Mouse (Mus musculus) cerebellum, adult 2 months (tissue): ENCODE measurements around the gene Timp3.

Experiments
- CTCF ChIP-seq: fragments of 200-500 bp; IDR thresholded peaks from 2 replicates; pipeline ENCODE4 v1.5.1; 2011; ENCODE audit warnings: low read depth, mild to moderate bottlenecking, control low read depth, low read length, moderate library complexity, borderline replicate concordance; ENCODE audit not compliant: insufficient read depth
- POLR2A ChIP-seq: fragments of 200-500 bp; IDR thresholded peaks from 2 replicates; pipeline ENCODE4 v1.6.1; 2011; ENCODE audit warnings: low read length, control low read depth, borderline replicate concordance; ENCODE audit not compliant: insufficient read depth

- no peak for TF ChIP-seq CTCF
- TF ChIP-seq POLR2A, result no peak
These were observed 88.6 kb downstream of the Timp3 start for GRCm38 (mm10) chr10:86388803-86389202.
